Mouse (Mus musculus) forebrain, postnatal 0 days (tissue): ENCODE measurements around the gene Dpy30. TPM values are rescaled to one million over a fixed set of nuclear protein-coding genes. Genes with fewer than 3 reads are reported as not detected.
"Not testable (repeated sequence)": the region's sequence is repeated elsewhere in the genome, so short reads cannot be mapped to it uniquely, and the experiment has no call there.

Experiments used
- ATAC-seq: fragments of 200-750 bp; cut with Nextera tagmentation; 2 replicates; pipeline ENCODE4 v1.8.0; 2017; ENCODE audit warnings: mild to moderate bottlenecking, moderate library complexity
- DNase-seq: peaks from one replicate; pipeline ENCODE4 v3.0.0-alpha.2; 2015
- H3K27ac ChIP-seq: fragments of 300-500 bp; sonication (generic); 2 replicates; pipeline ENCODE4 v1.5.1; 2014; ENCODE audit warnings: low read depth, mild to moderate bottlenecking, antibody characterized with exemption, low read length, moderate library complexity, mixed read lengths
- H3K27me3 ChIP-seq: fragments of 300-500 bp; sonication (generic); 2 replicates; pipeline ENCODE4 v1.6.1; 2014; ENCODE audit warnings: mild to moderate bottlenecking, low read length, mixed read lengths; ENCODE audit not compliant: insufficient read depth
- H3K36me3 ChIP-seq: fragments of 300-500 bp; sonication (generic); 2 replicates; pipeline ENCODE4 v1.6.1; 2014; ENCODE audit warnings: mild to moderate bottlenecking, moderate library complexity; ENCODE audit not compliant: insufficient read depth
- H3K4me1 ChIP-seq: fragments of 300-500 bp; sonication (generic); 2 replicates; pipeline ENCODE4 v1.6.1; 2014; ENCODE audit warnings: antibody characterized with exemption; ENCODE audit not compliant: insufficient read depth
- H3K4me2 ChIP-seq: fragments of 300-500 bp; sonication (generic); 2 replicates; pipeline ENCODE4 v1.6.1; 2014; ENCODE audit warnings: low read depth, mild to moderate bottlenecking, moderate library complexity
- H3K4me3 ChIP-seq: fragments of 300-500 bp; sonication (generic); 2 replicates; pipeline ENCODE4 v1.5.1; 2014; ENCODE audit warnings: low read depth, low read length, mixed read lengths
- H3K9ac ChIP-seq: fragments of 300-500 bp; sonication (generic); 2 replicates; pipeline ENCODE4 v1.6.1; 2014; ENCODE audit warnings: mild to moderate bottlenecking
- H3K9me3 ChIP-seq: fragments of 300-500 bp; sonication (generic); 2 replicates; pipeline ENCODE4 v1.6.1; 2016; ENCODE audit warnings: low read length
- CTCF ChIP-seq: sonication (generic); IDR thresholded peaks from 2 replicates; pipeline ENCODE4 v1.5.1; 2016; ENCODE audit warnings: antibody characterized with exemption, control low read depth, low read depth
- WGBS: fragments of 180-500 bp; shearing (Covaris S2); extraction: QIAGEN DNeasy Blood & Tissue Kit; methylation state at CpG from one replicate; pipeline ENCODE4 v1.1.7; 2014; 5-methylcytosine and 5-hydroxymethylcytosine counted together
- polyA plus RNA-seq: library from polyadenylated mRNA; unstranded; fragments of >200 nt; fragmentation: Nextera tagmentation; extraction: Ambion mirVana; gene quantifications from 2 replicates; pipeline ENCODE4 v1.2.1, GENCODE M21; 2015
- total RNA-seq: library from RNA; depleted of rRNA; stranded (reverse); fragments of >200 nt; gene quantifications from 2 replicates; pipeline ENCODE4 v1.2.3, GENCODE M21; 2014

Dpy30 gene
- total and polyA plus RNA-seq, 2 experiments from 2014 or later, result 86.1 to 225 TPM

- H3K9ac ChIP-seq, H3K27me3 ChIP-seq, H3K4me1 ChIP-seq, H3K27ac ChIP-seq, H3K4me2 ChIP-seq, H3K36me3 ChIP-seq, H3K4me3 ChIP-seq, H3K9me3 ChIP-seq: not testable (repeated sequence)
- TF ChIP-seq CTCF, result peak; percentile 67
- WGBS, result 54% methylated on average over 2 of the region's 2 CpGs
- DNase-seq, result peak; percentile 71
- ATAC-seq, result peak; percentile 71
Observed at GRCm38 (mm10) chr17:74328146-74328545, 4.4 kb upstream of the Dpy30 start.

GRCm38 (mm10) chr17:74327195-74327594 is 3.5 kb upstream of the Dpy30 start:
- 89% methylated on average over 7 of the region's 7 CpGs for WGBS
- ATAC-seq, H3K27ac ChIP-seq, H3K9me3 ChIP-seq, H3K36me3 ChIP-seq, H3K4me1 ChIP-seq, H3K4me2 ChIP-seq, H3K27me3 ChIP-seq, H3K9ac ChIP-seq, DNase-seq, H3K4me3 ChIP-seq: not testable (repeated sequence)

GRCm38 (mm10) chr17:74322400-74323054 is 1.2 kb downstream of the Dpy30 start:
- WGBS, result 56% methylated on average over 5 of the region's 5 CpGs

GRCm38 (mm10) chr17:74318721-74319120 is 5.0 kb downstream of the Dpy30 start:
- 90% methylated on average over 6 of the region's 6 CpGs for WGBS
- H3K27ac ChIP-seq, result no peak overlapping the region
- H3K9ac ChIP-seq, result no peak overlapping the region
- ATAC-seq (no peak), DNase-seq (no peak)
- no peaks in the 10 kb centered on the region for H3K4me1 ChIP-seq
- no peak overlapping the region for H3K4me2 ChIP-seq
- 0 out of 2 replicates have a peak, but pooled peaks have one; percentile 14 for TF ChIP-seq CTCF
- H3K27me3 ChIP-seq, result no peaks in the 10 kb centered on the region
- H3K36me3 ChIP-seq, result no peaks in the 10 kb centered on the region
- no peak overlapping the region for H3K4me3 ChIP-seq
- H3K9me3 ChIP-seq, result no peaks in the 10 kb centered on the region

More at GRCm38 (mm10) chr17:74322400-74323054, 1.2 kb downstream of the Dpy30 start:
- Histone ChIP-seq H3K27ac (no peak overlapping the region), H3K36me3 (no peaks in the 10 kb centered on the region), H3K4me3 (no peak overlapping the region), H3K27me3 (no peaks in the 10 kb centered on the region), H3K4me1 (no peaks in the 10 kb centered on the region), H3K9me3 (no peaks in the 10 kb centered on the region), H3K4me2 (no peak overlapping the region), H3K9ac (no peak overlapping the region)
- DNase-seq, result no peak
- no peak for ATAC-seq
- no peak for TF ChIP-seq CTCF

- Histone ChIP-seq H3K9ac (peak overlapping the region; percentile 80), H3K36me3 (no peaks in the 10 kb centered on the region), H3K4me3 (peak overlapping the region; percentile 75), H3K27me3 (no peaks in the 10 kb centered on the region), H3K4me2 (peak overlapping the region; percentile 64), H3K27ac (peak overlapping the region; percentile 86), H3K4me1 (no peaks in the 10 kb centered on the region), H3K9me3 (no peaks in the 10 kb centered on the region)
- ATAC-seq, result peak; percentile 98
- peak; percentile 94 for DNase-seq
- peak; percentile 26; the same call in 1 of the 2 replicates for TF ChIP-seq CTCF
- WGBS, result under 1% methylated on average over 48 of the region's 48 CpGs
Observed at GRCm38 (mm10) chr17:74316309-74316863, 7.4 kb downstream of the Dpy30 start.

GRCm38 (mm10) chr17:74315445-74316308 is 8.1 kb downstream of the Dpy30 start:
- no peak for TF ChIP-seq CTCF
- ATAC-seq (peak; percentile 81), DNase-seq (no peak)
- peak overlapping the region; percentile 75 for H3K4me3 ChIP-seq
- H3K9me3 ChIP-seq, result no peaks in the 10 kb centered on the region
- WGBS, result 2% methylated on average over 45 of the region's 45 CpGs
- H3K27me3 ChIP-seq, result no peaks in the 10 kb centered on the region
- H3K4me2 ChIP-seq, result peak overlapping the region; percentile 64
- H3K9ac ChIP-seq, result peak overlapping the region; percentile 80
- H3K4me1 ChIP-seq, result no peaks in the 10 kb centered on the region
- H3K36me3 ChIP-seq, result no peaks in the 10 kb centered on the region; the same call in 1 of the 2 replicates
- H3K27ac ChIP-seq, result peak overlapping the region; percentile 86

GRCm38 (mm10) chr17:74306021-74306420 is 17.7 kb downstream of the Dpy30 start:
- peaks cover 16% of the 10 kb centered on the region for H3K36me3 ChIP-seq
- 91% methylated on average over 1 of the region's 1 CpGs for WGBS
- H3K4me3 ChIP-seq, result no peak overlapping the region
- H3K27ac ChIP-seq, result no peak overlapping the region
- no peaks in the 10 kb centered on the region for H3K9me3 ChIP-seq
- no peak for TF ChIP-seq CTCF
- no peak for ATAC-seq
- no peak overlapping the region for H3K4me2 ChIP-seq
- H3K4me1 ChIP-seq, result no peaks in the 10 kb centered on the region
- H3K9ac ChIP-seq, result no peak overlapping the region
- H3K27me3 ChIP-seq, result no peaks in the 10 kb centered on the region
- no peak for DNase-seq
